Mouse (Mus musculus): Measurements from ENCODE around the gene Kcnn3.

DNA sequence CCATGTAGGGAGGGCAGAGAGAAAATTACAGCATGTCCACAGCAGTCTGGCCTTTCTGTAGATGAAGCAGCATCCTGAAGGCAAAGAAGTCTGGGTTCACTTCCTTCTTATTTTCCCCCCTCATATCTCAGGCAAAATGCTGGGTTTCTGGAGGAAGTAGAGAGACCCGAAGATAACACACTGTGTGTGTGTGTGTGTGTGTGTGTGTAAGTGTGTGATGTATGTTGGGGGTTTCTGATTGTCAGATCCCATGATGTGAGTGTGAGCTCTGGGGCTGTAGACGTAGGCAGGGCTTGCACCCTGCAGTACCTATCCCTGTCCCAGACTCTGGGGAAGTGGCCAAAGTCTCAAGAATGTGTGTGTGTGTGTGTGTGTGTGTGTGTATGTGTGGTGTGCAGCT is 28.8 kb downstream of the Kcnn3 start:
- TF ChIP-seq POLR2A (IDR thresholded peaks at IDR 0.05; ENCODE audit: control insufficient read depth, extremely low read depth, insufficient read depth, low read length, poor library complexity) (no peak), CTCF (IDR thresholded peaks at IDR 0.05; ENCODE audit: borderline replicate concordance, control insufficient read depth, extremely low read depth, insufficient read depth, low read length, poor library complexity) (no peak)
